Mouse (Mus musculus) heart, adult 18-20 months (tissue): ENCODE data around the gene Aldoart2. TPM values are rescaled to one million over a fixed set of nuclear protein-coding genes. Genes with fewer than 3 reads are reported as not detected.
"Not testable (repeated sequence)": the region's sequence is repeated elsewhere in the genome, so short reads cannot be mapped to it uniquely, and the experiment has no call there.

Experiments used
- DNase-seq, 2 experiments: peaks; one replicate each; pipeline ENCODE4 v3.0.0; 2021 to 2022; ENCODE audit warnings: mixed read lengths in 1 of 2
- total RNA-seq, 2 experiments: library from RNA; stranded (reverse); gene quantifications; 2 replicates each; pipeline ENCODE4 v1.2.3; 2021

The Aldoart2 gene
- total RNA-seq, 2 experiments from 2014 or later: not detected

- no peak for DNase-seq
These were observed 8.8 kb downstream of the Aldoart2 start for GRCm38 (mm10) chr12:55573794-55574193.

- DNase-seq: not testable (repeated sequence)
These were observed 21.9 kb downstream of the Aldoart2 start for GRCm38 (mm10) chr12:55586936-55587335.

DNA sequence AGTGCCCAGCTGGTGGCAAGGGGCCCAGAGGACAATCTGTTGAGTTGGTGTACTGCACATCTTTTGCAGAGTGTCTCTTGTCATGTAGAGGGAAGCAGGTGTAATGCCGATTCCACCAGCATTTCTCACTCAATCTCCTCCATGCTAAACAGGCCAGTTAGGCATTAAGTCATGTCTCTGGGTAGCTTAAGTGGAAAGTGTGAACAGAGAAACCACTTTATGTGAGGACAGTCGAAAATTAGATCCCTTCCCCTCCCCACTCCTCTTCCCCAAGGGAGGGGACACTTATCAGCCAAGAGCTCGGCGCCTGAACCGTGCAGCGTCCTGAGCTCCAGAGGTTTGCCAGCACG is 33.5 kb downstream of the Aldoart2 start:
- DNase-seq: no peak

- no peak for DNase-seq
These were observed 34.0 kb downstream of the Aldoart2 start, which contains the start of gene Insm2 for GRCm38 (mm10) chr12:55598887-55599561. TSS of gene Insm2 (plus strand) at chr12:55599427.

GRCm38 (mm10) chr12:55599639-55600502 is 34.8 kb downstream of the Aldoart2 start:
- DNase-seq: peak; percentile 24 to 70

DNA sequence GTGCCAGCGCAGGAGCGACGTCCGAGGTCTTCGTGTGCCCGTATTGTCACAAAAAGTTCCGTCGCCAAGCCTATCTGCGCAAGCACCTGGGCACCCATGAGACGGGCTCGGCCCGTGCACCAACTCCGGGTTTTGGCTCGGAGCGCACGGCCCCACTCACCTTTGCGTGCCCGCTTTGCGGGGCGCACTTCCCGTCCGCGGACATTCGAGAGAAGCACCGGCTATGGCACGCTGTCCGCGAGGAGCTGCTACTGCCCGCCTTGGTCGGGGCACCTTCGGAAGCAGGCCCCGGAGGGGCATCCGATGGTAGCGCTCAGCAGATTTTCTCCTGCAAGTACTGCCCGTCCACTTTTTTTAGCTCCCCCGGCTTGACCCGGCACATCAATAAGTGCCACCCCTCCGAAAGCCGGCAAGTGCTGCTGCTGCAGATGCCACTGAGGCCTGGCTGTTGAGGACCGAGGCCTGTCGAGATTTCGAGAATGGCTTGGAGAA is 35.5 kb downstream of the Aldoart2 start:
- DNase-seq: no peak

DNA sequence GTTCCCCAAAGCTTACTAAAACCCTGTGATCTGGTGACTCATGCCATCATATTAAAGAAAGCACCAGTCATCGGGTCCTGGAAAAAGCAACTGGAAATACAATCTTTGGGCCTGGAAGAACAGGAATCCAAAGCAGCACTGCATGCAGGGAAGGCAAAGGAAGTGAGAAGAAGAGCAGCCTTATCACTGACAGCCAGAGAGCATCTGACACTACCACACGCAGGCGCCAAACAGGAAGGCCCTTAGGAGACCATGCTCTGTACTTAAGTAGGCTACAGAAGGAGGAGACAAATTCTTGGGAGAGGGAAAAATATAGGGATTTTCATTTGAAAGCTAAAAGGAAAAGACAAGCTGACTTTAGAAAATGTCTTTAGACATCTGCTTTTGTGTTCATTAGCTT is 39.4 kb downstream of the Aldoart2 start:
- no peak for DNase-seq

- DNase-seq: no peak
These were observed 42.9 kb downstream of the Aldoart2 start for GRCm38 (mm10) chr12:55607902-55608301.

DNA sequence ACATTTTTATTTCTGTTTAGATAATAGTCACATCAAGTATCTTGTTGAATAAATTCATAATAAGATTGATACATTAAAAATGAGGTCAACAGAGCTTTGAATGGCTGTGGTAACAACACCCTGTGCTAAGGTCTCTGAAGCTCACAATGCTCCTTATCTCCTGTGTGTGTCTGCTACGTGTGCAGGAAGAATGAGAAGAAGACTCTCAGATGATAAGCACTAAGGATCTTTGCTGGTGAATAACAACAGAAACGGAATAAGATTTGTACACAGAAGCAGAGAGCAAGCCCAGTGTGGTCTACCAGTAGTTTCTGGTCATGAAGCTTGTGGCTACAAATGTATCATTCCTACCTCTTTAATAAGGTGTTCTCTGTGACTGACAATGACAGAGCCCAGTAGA is 45.8 kb downstream of the Aldoart2 start:
- no peak for DNase-seq

Other genes starting within 250 kb of the Aldoart2 start
- 100 to 1,000 TPM; 171 to 180 TPM for gene Psma6, start 181.0 kb upstream of the Aldoart2 start, total RNA-seq
- 10 to 100 TPM; 59.5 to 74.3 TPM for gene Nfkbia, start 72.6 kb upstream of the Aldoart2 start, total RNA-seq
- not detected for gene Insm2, start 34.2 kb downstream of the Aldoart2 start, total RNA-seq